Mouse (Mus musculus) mature B cell (primary cell): ENCODE measurements around the gene Phkb.
"Not testable (repeated sequence)": the region's sequence is repeated elsewhere in the genome, so short reads cannot be mapped to it uniquely, and the experiment has no call there.

Experiments used
- in situ Hi-C: fragments of 300-500 bp; cut with MboI; formaldehyde crosslinking; loops from 2 replicates; pipeline ENCODE4 v1.14.3; 2019

The Phkb gene

DNA sequence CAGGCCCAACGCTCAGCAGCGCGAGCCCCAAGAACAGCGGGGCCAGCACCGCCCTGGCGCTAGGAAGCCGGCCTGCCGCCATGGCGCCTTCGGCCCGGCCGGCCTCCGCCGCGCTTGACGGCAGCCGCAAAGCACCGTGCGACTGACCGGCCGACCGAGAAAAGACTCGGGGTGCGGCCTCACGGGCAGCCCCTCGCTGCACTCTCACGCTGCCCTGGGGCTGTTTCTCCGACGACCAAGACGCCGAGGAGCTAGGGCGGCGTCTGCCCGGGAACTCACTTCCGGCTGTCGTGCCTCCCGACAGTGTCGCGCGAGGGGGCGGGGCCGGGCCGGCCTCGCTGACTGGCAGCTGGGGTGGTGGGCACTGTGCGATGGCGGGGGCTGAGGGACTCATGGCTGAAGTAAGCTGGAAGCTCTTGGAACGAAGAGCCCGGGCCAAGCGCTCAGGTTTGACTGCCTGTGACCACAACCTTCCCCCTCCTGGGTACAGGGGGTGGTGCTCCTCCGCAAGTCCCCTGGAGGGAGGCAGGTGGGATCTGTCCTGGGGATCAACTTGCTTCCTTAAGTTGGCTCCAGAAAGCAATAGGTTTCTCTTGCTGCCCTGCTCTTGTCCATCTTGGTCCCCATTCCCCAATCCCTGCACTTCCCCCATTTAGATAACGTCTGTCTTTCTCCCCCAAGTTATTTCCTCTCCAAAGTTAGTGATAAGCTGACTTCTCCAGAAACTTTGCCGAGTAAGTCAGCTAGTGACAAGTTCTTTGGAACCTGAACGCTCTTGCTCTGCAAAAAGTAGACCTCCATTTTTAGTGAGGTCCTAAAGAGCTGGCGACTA, at the start of gene Phkb, which contains the start of gene Itfg1:
Gene Phkb (plus strand): TSS at position 303 of the 832 bp plus-strand sequence.
Gene Itfg1 (minus strand): TSS at position 265 of the 832 bp plus-strand sequence.
- in situ Hi-C loops, result no loop called here

DNA sequence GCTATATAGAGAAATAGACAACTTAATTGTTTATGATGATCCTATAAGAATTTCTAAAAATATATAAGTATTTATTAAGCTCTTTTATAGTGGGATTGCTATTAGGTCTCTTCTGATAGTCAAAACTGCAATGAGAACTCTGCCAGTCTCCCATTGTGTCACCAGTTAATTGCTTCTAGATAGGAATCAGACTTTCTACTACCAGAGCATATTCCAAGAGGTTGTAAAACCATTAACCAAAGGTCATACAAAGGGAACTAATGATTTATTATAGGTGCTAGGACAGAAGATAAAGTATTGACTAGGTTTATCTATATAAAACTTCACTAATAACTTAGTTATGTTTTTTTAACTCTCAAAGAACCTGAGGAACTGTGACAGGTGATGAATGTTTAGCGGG, 44.4 kb upstream of the Phkb start:
- in situ Hi-C loops, result not testable (repeated sequence)

DNA sequence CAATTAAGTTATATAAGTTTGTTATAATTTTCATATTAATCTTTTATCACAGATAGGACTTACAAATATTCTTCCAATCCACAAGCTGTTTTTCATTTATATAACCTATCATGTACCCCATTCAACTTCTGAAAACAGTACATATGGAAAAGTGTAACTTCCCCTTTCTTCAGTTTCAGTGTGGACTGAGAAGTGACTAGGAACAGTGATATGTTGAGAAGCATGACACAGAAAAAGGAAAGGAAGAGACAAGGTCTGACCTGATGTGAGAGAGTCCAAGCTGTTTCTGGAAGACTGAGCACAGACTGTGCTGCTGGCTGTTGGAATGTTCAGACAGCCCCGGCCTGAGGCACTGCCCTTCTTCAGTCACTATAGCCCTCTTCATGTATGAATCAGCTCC, 40.6 kb upstream of the Phkb start:
- in situ Hi-C loops, result no loop called here

DNA sequence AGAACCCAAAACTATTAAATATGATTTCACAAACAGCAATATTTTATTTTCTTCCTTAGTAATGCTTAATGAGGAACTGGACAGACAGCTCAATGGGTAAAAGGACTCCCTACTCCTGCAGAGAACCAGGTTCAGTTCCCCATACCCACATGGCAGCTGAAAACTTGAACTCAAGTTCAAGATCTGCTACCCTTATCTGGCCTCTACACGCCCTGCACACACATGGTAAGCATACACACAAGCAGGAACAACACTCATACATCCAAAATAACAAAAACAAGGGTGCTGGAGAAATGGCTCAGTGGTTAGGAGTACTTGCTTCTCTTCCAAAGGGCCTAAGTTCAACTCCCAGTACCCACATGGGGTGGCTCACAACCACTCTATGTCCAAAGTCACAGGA, 39.4 kb upstream of the Phkb start:
- in situ Hi-C loops, result no loop called here

DNA sequence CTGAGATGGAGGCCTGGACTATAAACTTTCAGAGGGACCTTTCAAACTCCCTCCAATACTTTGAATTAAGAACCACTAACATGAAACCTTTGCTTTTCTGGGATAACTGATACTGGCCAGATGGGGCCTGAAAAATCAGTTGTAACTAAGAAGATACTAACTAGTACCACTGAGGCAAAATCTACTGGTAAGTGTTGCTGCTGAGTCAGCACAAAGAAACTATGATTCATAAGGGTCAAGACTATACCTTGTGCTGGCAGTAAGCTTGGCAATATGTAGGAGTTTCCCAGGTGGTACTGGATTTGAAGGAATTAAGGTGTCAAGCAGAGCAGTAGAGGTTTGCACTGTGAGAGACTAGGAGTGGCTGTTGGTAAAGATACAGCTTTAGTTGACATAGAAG, 27.1 kb upstream of the Phkb start:
- in situ Hi-C loops, result no loop called here

DNA sequence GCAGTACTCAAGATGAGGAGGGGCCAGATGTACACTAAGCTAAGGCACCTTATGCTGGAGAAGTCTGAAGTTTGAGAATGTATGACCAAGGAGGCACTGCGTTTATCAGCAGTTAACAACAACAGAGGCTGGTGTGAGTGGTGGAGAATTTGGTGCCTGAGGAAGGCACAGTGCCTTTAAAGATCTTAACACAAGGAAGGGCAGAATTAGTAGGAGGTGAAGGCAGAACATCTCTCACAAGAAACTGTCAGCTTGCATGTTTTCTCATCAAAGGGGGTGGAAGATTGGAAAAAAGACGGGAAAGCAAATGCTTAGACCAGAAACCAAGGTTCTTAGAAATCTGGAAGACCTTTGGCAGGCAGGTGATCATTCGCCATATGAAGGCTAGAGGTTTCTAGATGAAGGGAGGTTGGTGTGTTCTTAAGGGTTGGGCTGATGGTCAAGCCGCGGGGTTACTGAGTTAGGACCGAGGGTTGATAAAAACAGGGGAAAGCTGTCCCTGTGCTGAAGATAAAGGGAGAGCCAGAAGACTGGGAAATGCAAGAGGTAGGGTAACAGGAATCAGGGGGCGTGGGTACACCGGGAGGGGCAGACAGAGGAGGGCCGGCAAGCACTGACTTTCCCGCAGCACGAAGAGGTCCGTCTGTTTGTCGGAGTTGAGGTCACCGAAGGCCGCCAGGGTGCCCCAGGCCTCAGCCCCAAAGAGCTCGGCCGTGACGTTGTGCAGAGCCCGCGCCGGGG, 673 bp upstream of the Phkb start:
- in situ Hi-C loops, result no loop called here

DNA sequence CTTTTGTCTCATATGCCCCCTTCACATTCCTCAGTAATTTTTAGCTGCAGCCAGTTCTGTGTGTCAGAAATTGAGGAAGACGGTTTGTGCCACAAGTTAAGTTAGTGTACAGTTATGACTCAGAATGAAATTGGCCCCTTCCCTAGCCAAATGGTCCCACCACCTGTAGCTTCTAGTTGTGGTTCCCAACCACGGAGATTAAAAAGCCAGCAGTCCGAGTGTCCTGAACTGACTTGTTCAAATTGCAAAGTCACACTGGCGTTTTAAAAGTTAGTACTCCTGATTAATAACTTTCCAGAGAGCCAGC, 683 bp downstream of the Phkb start:
- in situ Hi-C loops, result no loop called here

DNA sequence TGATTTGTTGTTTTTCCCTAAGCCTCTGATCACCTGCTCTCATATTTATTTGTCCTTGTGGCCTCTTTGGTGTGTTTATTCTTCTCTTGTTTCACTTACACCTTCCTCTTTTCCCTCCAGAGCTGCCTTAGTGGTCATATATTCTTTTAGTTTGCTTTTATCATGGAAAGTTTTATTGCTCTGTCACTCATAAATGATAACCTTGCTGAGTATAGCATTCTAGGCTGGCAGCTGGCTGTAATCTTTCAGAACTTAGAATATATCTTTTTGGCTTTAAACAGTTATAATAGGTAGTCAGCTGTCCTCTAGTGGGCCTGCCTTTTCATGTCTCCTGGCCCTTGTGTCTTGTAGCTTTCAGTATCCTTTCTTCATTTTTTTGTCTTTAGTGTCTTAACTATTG, 5.1 kb downstream of the Phkb start:
- in situ Hi-C loops, result no loop called here

DNA sequence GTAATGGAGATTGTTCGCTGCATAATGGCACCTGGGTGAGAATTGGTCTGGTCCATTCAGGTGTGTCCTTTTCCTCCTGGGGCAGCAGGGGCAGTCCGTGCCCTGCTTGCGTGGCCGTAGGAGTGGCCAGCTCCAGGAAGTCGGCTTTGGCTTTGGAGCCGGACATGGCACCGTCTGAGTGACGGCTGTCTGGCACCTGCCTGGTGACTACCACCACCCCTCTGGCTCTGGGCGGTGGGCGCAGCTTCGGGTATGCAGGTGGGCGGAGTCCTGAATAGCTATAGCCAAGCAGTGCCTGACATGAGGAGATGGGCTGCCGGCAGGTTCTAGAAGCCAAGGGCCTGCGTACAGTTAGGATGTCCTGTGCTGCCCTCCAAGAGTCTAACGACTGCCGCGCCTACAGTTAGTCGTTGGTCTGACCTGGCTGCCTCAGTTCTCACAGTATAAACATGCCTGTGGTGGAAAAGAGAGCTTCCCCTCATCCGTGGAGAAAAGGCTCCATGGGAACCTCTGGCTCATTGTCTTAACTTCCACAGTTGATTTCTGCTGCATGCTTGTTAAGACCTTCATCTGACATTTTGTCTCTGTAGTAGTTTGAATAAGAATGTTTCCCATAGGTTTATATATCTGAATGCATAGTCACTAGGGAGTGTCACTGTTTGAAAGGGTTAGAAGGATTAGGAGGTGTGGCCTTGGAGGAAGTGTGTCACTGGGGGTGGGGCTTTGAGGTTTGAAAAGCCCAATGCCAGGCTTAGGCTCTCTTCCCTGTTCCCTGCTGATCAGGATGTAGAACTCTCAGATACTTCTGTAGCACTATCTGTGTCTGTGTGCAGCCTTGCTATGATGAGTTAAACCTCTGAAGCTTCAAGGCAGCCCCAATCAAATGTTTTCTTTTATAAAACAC, 13.7 kb downstream of the Phkb start:
- in situ Hi-C loops, result no loop called here

DNA sequence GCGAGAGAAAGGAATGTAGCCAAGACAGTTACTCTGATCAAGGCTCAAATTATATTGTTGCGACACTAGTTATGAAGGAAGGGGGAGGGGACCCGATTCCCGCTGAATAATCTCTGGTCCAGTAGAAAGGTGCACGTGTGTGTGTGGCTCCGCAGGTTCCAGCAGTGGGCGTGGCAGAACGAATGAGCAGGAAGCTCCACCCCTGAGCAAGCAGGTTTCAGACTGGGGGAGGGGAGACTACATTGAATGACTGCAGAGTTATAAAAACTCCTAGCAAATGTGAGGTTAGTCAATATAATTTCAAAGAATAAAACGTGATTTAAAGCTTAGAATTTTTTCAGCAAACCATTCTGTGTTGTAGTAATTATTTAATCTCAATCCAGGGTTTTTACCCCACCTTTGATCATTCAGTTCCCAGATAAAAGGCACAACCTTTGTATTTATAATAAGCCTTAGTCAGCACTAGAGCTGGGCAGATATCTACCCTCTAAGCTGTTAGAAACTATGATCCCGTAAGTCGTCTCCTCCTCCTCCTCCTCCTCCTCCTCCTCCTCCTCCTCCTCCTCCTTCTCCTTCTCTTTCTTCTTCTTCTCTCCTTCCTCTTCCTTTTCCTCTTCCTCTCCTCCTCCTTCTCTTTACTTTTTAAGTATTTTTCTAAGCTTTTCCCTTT, 16.6 kb downstream of the Phkb start:
- in situ Hi-C loops, result not testable (repeated sequence)

DNA sequence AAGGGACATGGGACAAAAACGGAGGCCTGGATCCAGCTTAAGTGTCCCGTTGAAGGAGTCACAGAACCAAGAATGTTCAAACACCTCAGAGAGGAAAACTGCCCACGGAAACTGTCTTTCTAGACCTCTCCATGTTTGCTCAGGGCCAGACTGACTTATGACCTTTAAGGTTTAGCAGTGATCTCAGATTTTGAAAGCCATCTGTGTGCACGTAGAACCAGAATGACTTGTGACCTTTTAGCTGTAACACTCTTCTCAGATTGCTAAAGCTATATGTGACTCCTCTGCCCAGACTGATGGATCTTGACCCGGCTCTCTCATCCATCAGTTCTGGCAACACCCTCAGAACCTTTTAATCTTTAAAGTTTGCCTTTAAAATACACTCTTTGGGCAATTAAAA, 19.9 kb downstream of the Phkb start:
- in situ Hi-C loops, result no loop called here

DNA sequence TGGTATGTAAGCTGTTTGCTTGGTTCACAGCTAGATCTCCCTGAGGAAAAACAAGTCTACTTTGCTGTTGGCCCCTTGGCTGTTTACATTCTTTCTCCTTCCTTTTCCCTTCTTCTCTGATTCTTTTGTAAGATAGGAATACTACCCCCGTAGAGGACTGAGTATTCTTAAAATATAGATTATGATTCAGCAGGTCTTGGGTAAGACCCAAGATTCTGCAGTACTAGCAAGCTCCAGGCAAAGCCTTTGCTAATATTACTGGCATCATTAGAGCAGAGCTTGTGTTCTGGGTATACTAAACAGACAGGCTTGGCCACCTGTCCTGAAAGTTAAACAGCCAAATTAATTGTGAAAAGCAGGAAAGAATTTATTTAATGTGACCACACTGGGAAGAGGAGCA, 21.6 kb downstream of the Phkb start:
- in situ Hi-C loops, result no loop called here

DNA sequence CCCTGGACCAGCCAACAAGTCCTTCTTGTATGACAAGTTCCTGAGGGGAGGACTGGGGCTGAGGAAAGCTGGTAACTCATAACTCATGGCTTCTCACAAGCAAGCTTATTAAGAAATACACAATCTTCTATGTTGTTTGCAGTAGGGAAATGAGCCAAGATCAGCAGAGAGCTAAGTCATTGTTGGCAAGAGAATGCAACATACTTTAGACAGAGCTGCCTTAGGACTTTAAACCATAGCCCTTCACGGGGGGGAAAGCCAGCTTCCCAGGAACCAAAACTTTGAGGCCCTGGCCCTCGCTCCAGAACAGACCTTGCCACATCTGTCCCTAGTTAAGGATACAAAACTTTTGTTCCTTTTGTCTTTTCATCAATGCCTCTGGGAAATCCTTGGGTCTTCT, 30.9 kb downstream of the Phkb start:
- in situ Hi-C loops, result no loop called here

DNA sequence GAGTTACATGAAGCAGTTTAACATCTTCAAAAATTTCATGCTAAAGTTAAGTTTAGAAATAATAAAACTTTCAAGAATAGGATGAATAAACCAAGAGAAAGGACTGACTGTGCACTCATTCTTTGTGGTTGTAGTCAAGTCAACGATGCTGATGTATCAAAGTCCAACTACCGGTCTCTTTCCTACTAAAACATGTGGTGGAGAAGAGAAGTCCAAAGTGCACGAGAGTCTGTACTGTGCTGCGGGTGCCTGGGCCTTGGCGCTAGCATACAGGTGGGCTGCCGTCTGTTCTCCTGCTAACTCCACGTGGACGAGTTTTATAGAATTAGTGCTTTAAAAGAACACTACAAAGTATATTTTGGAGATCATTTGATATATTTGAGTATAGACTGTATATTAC, 37.2 kb downstream of the Phkb start:
- in situ Hi-C loops, result no loop called here

DNA sequence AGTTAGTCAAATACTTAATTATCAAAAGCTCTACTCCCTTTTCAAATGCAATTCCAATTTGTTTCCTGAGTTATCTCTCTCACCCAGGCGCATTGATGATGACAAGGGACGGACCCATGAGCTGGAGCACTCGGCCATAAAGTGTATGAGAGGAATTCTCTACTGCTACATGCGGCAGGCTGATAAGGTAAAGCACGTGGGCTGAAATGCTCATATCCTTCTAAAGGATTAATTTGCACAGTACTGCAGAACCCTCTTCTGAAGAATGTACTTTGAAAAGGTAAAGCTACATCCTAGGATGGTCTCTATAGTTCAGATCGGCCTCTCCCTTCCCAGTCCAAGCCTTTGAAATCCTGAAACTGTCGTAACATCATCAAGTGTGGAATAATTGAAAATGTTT, 38.9 kb downstream of the Phkb start:
- in situ Hi-C loops, result no loop called here

DNA sequence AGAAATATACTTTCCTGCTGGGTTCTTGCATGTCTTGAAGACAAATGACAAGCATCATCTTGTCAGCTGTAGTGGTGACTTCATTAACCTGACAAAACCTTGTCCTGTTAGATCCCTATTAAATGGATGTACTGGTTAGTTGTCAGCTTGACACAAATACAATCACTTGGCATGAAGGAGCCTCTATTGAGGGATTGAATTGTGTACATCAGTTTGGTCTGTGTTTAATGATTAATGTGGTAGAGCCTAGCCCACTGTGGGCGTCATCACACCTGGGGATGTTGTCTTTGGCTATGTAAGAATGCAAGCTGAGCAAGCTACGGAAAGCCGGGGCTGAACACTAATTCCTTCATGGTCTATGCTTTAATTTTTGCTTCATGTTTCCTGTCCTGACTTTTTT, 44.1 kb downstream of the Phkb start:
- in situ Hi-C loops, result no loop called here

DNA sequence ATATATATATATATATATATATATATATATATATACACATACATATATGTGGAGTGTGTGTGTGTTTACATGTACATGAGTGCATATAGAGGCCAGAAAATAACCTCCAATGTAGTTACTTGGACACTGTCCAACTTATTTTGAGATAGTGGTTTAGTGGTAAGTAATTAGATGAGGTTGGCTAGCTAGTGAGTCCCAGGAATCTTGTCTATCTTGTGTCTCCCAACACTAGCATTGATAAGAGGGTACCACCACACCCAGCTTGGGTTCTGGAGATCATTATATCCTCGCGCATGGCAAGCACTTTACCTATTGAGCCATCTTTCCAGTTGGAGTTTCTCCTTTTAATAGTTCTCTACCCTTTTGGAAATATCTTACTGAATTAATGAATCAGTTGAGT, 56.9 kb downstream of the Phkb start:
- in situ Hi-C loops, result no loop called here

DNA sequence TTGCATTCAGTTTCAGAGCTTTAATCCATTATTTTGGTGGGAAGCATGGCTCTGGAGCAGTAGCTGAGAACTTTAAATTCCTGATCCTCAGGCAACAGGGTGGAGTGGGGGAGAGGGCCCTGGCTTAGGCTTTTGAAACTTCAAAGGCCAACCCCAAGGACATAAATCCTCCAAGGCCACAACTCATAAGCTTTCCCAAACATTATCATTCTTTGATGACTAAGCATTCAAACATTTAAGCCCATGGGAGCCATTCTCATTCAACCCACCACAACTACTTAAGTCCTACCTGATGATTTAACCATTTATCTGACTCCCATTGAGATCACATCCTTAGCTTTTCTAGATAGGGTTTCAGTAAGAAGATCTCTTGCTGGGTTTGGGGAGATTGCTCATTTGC, 84.2 kb downstream of the Phkb start:
- in situ Hi-C loops, result no loop called here

DNA sequence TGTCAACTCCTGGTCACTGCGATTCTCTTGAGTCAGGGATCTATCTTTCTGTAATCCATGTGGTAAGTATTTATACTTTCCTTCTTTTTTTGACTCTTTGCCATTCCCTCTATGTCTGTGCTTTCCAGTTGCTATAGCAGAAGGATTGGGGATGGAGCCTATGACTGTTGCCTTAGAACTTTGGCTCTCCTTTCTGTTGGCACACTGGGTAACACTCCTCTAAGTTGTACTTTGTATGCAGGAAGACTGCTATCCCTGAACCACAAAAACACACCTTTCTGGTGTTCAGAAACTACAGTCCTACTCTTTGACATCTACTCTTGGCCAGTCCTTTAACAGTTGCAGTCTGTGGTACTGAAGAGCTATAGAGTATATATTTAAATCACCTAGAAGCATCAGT, 84.8 kb downstream of the Phkb start:
- in situ Hi-C loops, result no loop called here

DNA sequence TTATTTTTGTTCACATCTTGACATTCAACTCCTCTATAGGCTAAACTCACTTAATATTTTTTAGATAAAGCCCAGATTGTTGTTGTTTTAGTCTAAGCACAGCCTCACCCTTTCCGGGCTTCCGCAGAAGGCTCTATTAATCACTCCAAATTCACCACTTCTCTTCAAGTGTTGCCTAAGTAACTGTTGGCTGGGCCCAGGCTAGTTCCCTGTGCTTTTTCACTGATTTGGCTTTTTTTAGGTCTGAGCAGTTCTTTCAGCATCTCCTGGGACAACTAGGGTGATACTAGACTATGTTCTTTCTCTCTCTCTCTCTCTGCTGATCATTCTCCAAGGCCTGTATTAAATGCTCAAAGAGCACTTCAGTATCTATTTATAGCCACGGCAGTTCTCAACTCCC, 85.3 kb downstream of the Phkb start:
- in situ Hi-C loops, result no loop called here

DNA sequence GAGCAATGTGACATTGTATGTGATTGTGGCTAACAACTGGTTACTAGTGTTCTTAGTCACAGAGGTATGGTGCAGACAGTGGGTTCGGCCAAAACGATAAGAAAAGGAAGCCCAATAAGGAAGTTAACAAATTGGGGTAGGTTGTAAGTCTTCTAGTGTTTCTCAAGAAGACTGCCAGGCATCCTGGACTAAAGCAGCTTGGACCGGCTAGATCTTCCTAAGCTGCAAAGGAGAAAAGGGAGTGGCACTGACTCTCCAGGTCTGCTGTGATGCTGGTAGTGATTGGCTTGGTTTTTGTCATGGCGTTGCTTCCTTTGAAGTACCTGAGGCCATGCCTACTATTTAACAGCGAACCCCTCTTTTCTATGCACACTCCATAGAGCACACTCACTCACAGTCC, 95.4 kb downstream of the Phkb start:
- in situ Hi-C loops, result no loop called here

DNA sequence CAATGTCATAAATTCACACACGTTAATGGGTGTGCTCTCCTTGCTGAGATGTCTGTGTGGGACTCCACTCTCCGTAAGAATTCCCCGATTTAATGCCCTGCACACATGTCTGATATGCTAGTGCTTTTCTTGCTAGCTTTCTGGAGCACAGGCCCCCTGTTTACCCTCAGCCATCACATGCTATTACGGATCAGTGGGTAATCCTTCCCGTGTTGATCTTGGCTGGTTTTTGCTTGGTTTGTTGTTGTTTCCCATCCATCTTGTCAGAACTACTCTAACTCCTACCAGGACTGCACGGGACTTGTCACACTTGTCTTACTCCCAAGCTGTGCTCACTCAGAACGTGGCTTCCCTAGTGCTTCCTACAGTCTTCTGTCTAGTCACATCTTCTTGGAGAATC, 96.6 kb downstream of the Phkb start:
- in situ Hi-C loops, result no loop called here
